In genomic region chr4:103621586-103621985, GRCm38 (mm10) we compare ENCODE assay signal across 19 mouse cellular contexts. TPM values are rescaled to one million over a fixed set of nuclear protein-coding genes. Genes with fewer than 3 reads are reported as not detected.
A peak's percentile ranks its signal among the peaks of the same experiment; 100 is the strongest.
DNase-seq lines count a peak whose midpoint lies in the region; ATAC-seq lines count a peak whose summit lies in the region.
"Had no signal": no experiment of that assay in that cellular context is flagged by ENCODE, and none has a peak within 500 bp of the region (broad histone marks: within the 10 kb centered on the region; RNA-seq: fewer than 3 reads in every experiment).

No protein-coding gene starts in this region.

- no peak overlapping the region for H3K9ac ChIP-seq in kidney, embryonic 14.5 days (ENCODE audit: low read depth, low read length)
- no peak overlapping the region for H3K9ac ChIP-seq in neural tube, embryonic 12.5 days
- 0 out of 2 replicates have a peak overlapping the region, but pooled peaks have one; percentile 72 for H3K9ac ChIP-seq in hindbrain, embryonic 16.5 days (ENCODE audit: low read depth, low read length)
- no peak overlapping the region for H3K9ac ChIP-seq in neural tube, embryonic 14.5 days (replicated peaks; ENCODE audit: low read depth, low read length)
- H3K9ac ChIP-seq: embryonic facial prominence, embryonic 13.5 days; limb, embryonic 15.5 days; lung, embryonic 14.5 days had no signal

- H3K9me3 ChIP-seq in kidney, embryonic 14.5 days (ENCODE audit: control insufficient read depth, low read length), result no peaks in the 10 kb centered on the region
- no peaks in the 10 kb centered on the region for H3K9me3 ChIP-seq in neural tube, embryonic 12.5 days
- H3K9me3 ChIP-seq in hindbrain, embryonic 16.5 days (ENCODE audit: control insufficient read depth, low read length), result no peaks in the 10 kb centered on the region
- no peaks in the 10 kb centered on the region for H3K9me3 ChIP-seq in neural tube, embryonic 14.5 days (ENCODE audit: control insufficient read depth, low read length)
- H3K9me3 ChIP-seq: embryonic facial prominence, embryonic 13.5 days; limb, embryonic 15.5 days had no signal

- DNase-seq in kidney, postnatal 10 days, result no peak
- DNase-seq in neural tube, embryonic 10.5 days (ENCODE audit: extremely low spot score, low spot score), result no peak
- DNase-seq in adrenal gland, adult 18-20 months (ENCODE audit: low spot score in 2 of 2), result no peak
- no peak for DNase-seq in lung, postnatal 10 days
- DNase-seq: adrenal gland, postnatal 25 days; cerebellum, postnatal 25 days; gastrocnemius, postnatal 10 days; heart, postnatal 36 days; kidney, adult 18-20 months; lung, embryonic 14.5 days had no signal

- 13% methylated on average over 5 of the region's 5 CpGs for WGBS in kidney, embryonic 14.5 days
- 4% methylated on average over 5 of the region's 5 CpGs for WGBS in neural tube, embryonic 12.5 days
- 20% methylated on average over 5 of the region's 5 CpGs for WGBS in hindbrain, embryonic 16.5 days
- 3% methylated on average over 5 of the region's 5 CpGs for WGBS in neural tube, embryonic 14.5 days

- H3K27ac ChIP-seq in kidney, embryonic 14.5 days (ENCODE audit: low read depth, low read length), result no peak overlapping the region
- no peak overlapping the region for H3K27ac ChIP-seq in neural tube, embryonic 12.5 days
- no peak overlapping the region for H3K27ac ChIP-seq in hindbrain, embryonic 16.5 days (ENCODE audit: low read depth, low read length)
- H3K27ac ChIP-seq in neural tube, embryonic 14.5 days (ENCODE audit: low read depth, low read length), result no peak overlapping the region
- H3K27ac ChIP-seq: embryonic facial prominence, embryonic 13.5 days; limb, embryonic 15.5 days had no signal

- no peaks in the 10 kb centered on the region for H3K4me1 ChIP-seq in kidney, embryonic 14.5 days (ENCODE audit: control insufficient read depth, insufficient read depth, low read length)
- 0 out of 2 replicates have a peak, but pooled peaks cover 17% of the 10 kb centered on the region for H3K4me1 ChIP-seq in neural tube, embryonic 12.5 days
- H3K4me1 ChIP-seq in hindbrain, embryonic 16.5 days (ENCODE audit: control insufficient read depth, insufficient read depth, low read depth, low read length), result 0 out of 2 replicates have a peak, but pooled peaks cover 4% of the 10 kb centered on the region
- 0 out of 2 replicates have a peak, but pooled peaks cover 5% of the 10 kb centered on the region for H3K4me1 ChIP-seq in neural tube, embryonic 14.5 days (ENCODE audit: control insufficient read depth, insufficient read depth, low read length)

- peak overlapping the region; percentile 63; the same call in 1 of the 2 replicates for H3K4me2 ChIP-seq in kidney, embryonic 14.5 days (replicated peaks; ENCODE audit: low read depth, low read length)
- peak overlapping the region; percentile 66 for H3K4me2 ChIP-seq in neural tube, embryonic 12.5 days (replicated peaks)
- H3K4me2 ChIP-seq in hindbrain, embryonic 16.5 days (ENCODE audit: low read length), result peak overlapping the region; percentile 64
- H3K4me2 ChIP-seq in neural tube, embryonic 14.5 days (ENCODE audit: low read depth, low read length), result peak overlapping the region; percentile 48; the same call in 1 of the 2 replicates
- H3K4me2 ChIP-seq: heart, embryonic 11.5 days; limb, embryonic 15.5 days; lung, embryonic 14.5 days had no signal

- H3K36me3 ChIP-seq in kidney, embryonic 14.5 days (ENCODE audit: control insufficient read depth, insufficient read depth, low read length), result no peaks in the 10 kb centered on the region
- H3K36me3 ChIP-seq in neural tube, embryonic 12.5 days, result no peaks in the 10 kb centered on the region
- no peaks in the 10 kb centered on the region for H3K36me3 ChIP-seq in hindbrain, embryonic 16.5 days (ENCODE audit: control insufficient read depth, insufficient read depth, low read length)
- no peaks in the 10 kb centered on the region for H3K36me3 ChIP-seq in neural tube, embryonic 14.5 days (ENCODE audit: control insufficient read depth, insufficient read depth, low read length)
- H3K36me3 ChIP-seq: embryonic facial prominence, embryonic 13.5 days; limb, embryonic 15.5 days had no signal

- H3K4me3 ChIP-seq in kidney, embryonic 14.5 days (ENCODE audit: low read length), result no peak overlapping the region
- H3K4me3 ChIP-seq in neural tube, embryonic 12.5 days, result no peak overlapping the region
- peak overlapping the region; percentile 57 for H3K4me3 ChIP-seq in hindbrain, embryonic 16.5 days (ENCODE audit: low read length)
- peak overlapping the region; percentile 39; the same call in 1 of the 2 replicates for H3K4me3 ChIP-seq in neural tube, embryonic 14.5 days (ENCODE audit: low read depth, low read length)
- H3K4me3 ChIP-seq: limb, embryonic 15.5 days had no signal

- ATAC-seq in kidney, embryonic 14.5 days (ENCODE audit: low FRiP score, low TSS enrichment), result no peak
- ATAC-seq in neural tube, embryonic 12.5 days (ENCODE audit: low FRiP score, low read depth), result no peak
- ATAC-seq in hindbrain, embryonic 16.5 days, result 0 out of 2 replicates have a peak, but pooled peaks have one; percentile 31
- ATAC-seq in neural tube, embryonic 14.5 days (ENCODE audit: low read depth), result no peak

- peaks cover 49% of the 10 kb centered on the region for H3K27me3 ChIP-seq in kidney, embryonic 14.5 days (ENCODE audit: control insufficient read depth, insufficient read depth, low read length)
- peaks cover 40% of the 10 kb centered on the region for H3K27me3 ChIP-seq in neural tube, embryonic 12.5 days (replicated peaks)
- peaks cover 12% of the 10 kb centered on the region for H3K27me3 ChIP-seq in hindbrain, embryonic 16.5 days (replicated peaks; ENCODE audit: control insufficient read depth, insufficient read depth, low read length)
- H3K27me3 ChIP-seq in neural tube, embryonic 14.5 days (ENCODE audit: control insufficient read depth, insufficient read depth, low read length), result peaks cover 16% of the 10 kb centered on the region

RNA-seq across cellular contexts. Expression of gene Dab1, which starts 2.4 kb away (rescaled TPM):
- 14.9 and 17.9 TPM in 2 replicates for polyA plus RNA-seq in kidney, embryonic 14.5 days (2014; fragmentation: Nextera tagmentation; extraction: Ambion mirVana)
- 41.3 and 48.7 TPM in 2 replicates for polyA plus RNA-seq in neural tube, embryonic 12.5 days (2016; fragmentation: Nextera tagmentation; extraction: Ambion mirVana)
- polyA plus RNA-seq in hindbrain, embryonic 16.5 days (2015; fragmentation: Nextera tagmentation; extraction: Ambion mirVana), result 77.5 and 92.1 TPM in 2 replicates
- 58.0 and 58.3 TPM in 2 replicates for polyA plus RNA-seq in neural tube, embryonic 14.5 days (2014; fragmentation: Nextera tagmentation; extraction: Ambion mirVana)
- 1 to 10 TPM in 1 of 2 experiments, under 1 TPM in 1; 0.74 to 2.3 TPM for total RNA-seq in adrenal gland, adult 18-20 months (2021)
- total RNA-seq: heart, postnatal 36 days; megakaryocyte, adult 5-6 weeks had no signal
- polyA plus RNA-seq: C2C12 had no signal

Comparison
In these comparisons a context has a peak if more than half of its experiments do, and no peak if none do; other contexts are left out.
1. H3K4me3 ChIP-seq: peak in hindbrain, embryonic 16.5 days (single experiment) and neural tube, embryonic 14.5 days (single experiment); none in kidney, embryonic 14.5 days (single experiment) and neural tube, embryonic 12.5 days (single experiment).
2. Peak in every context shown above with its lines, with median percentiles within 50 percentile points of each other: H3K4me2 ChIP-seq.